Mouse (Mus musculus) Patski (cell line): ENCODE measurements around the gene Hoxd8. TPM values are rescaled to one million over a fixed set of nuclear protein-coding genes. Genes with fewer than 3 reads are reported as not detected.
A peak's percentile ranks its signal among the peaks of the same experiment; 100 is the strongest.

Experiments used
- ATAC-seq: fragments of 100-300 bp; one replicate; pipeline ENCODE4 v1.8.0; 2021
- CTCF ChIA-PET: fragments of 350-600 bp; sonication (Branson Sonifier 250); formaldehyde crosslinking; loops from one replicate; lab custom pipeline; 2022; ENCODE audit warnings: inconsistent platforms; lab: Charles Lee
- POLR2A ChIA-PET: fragments of 350-600 bp; sonication (Branson Sonifier 250); formaldehyde crosslinking; loops from one replicate; lab custom pipeline; 2022; ENCODE audit warnings: antibody characterized with exemption, inconsistent platforms; lab: Charles Lee
- DNase-seq: peaks from one replicate; pipeline ENCODE4 v3.0.0-alpha.2; 2011; ENCODE audit warnings: low read depth, low spot score
- H3K27me3 ChIP-seq: fragments of 371-371 bp; one replicate; pipeline ENCODE4 v1.5.1; 2021
- CTCF ChIP-seq: fragments of 100-300 bp; IDR thresholded peaks from one replicate; pipeline ENCODE4 v1.5.1; 2021
- in situ Hi-C: fragments of 300-500 bp; cut with MboI; formaldehyde crosslinking; loops from 3 replicates; pipeline ENCODE4 v1.11.1; 2018; ENCODE audit warnings: low pct_unique_long_range_greater_than_20kb, mixed read lengths
- polyA plus RNA-seq: library from polyadenylated mRNA; unstranded; gene quantifications from one replicate; pipeline ENCODE4 v1.2.3, GENCODE M21; 2021

The Hoxd8 gene
- polyA plus RNA-seq, 1 experiment from 2014 or later = 17.1 TPM

GRCm38 (mm10) chr2:74685059-74685603 lies 19.3 kb upstream of the Hoxd8 start:
- no peak for DNase-seq
- CTCF ChIA-PET = interaction anchor here (1.0 to 2.0 kb wide), 2 partner anchors 8 to 10 kb away, joined by 3 to 6 read pairs; no protein-coding TSS in a partner anchor
- no peak for ATAC-seq
- in situ Hi-C loops = loop anchor here (25.0 kb wide), 1 partner anchor 1077 kb away; no protein-coding TSS in a partner anchor
- H3K27me3 ChIP-seq = peaks cover 69% of the 10 kb centered on the region
- POLR2A ChIA-PET = interaction anchor here (0.6 kb wide), 1 partner anchor 56 kb away, joined by 3 read pairs; no protein-coding TSS in a partner anchor
- no peak for TF ChIP-seq CTCF

- peaks cover 74% of the 10 kb centered on the region for H3K27me3 ChIP-seq
- TF ChIP-seq CTCF = no peak
- in situ Hi-C loops = loop anchor here (25.0 kb wide), 1 partner anchor 1076 kb away; no protein-coding TSS in a partner anchor
- DNase-seq (no peak), ATAC-seq (peak; percentile 62)
- ChIA-PET CTCF (interaction anchor here (0.7 to 2.0 kb wide), 4 partner anchors 9 to 167 kb away, joined by 3 to 6 read pairs (median 4); no protein-coding TSS in a partner anchor), POLR2A (no interaction called here)
Measured at GRCm38 (mm10) chr2:74686301-74686987, 18.0 kb upstream of the Hoxd8 start.

- CTCF ChIA-PET = interaction anchor here (0.7 to 2.0 kb wide), 3 partner anchors 10 to 166 kb away, joined by 3 to 6 read pairs (median 4); no protein-coding TSS in a partner anchor
- in situ Hi-C loops = loop anchor here (25.0 kb wide), 1 partner anchor 1075 kb away; no protein-coding TSS in a partner anchor
- no peak for ATAC-seq
- H3K27me3 ChIP-seq = peaks cover 79% of the 10 kb centered on the region
- DNase-seq = no peak
- POLR2A ChIA-PET = no interaction called here
- no peak for TF ChIP-seq CTCF
Measured at GRCm38 (mm10) chr2:74686988-74687697, 17.3 kb upstream of the Hoxd8 start.

GRCm38 (mm10) chr2:74687698-74688555 lies 16.5 kb upstream of the Hoxd8 start:
- ATAC-seq (no peak), DNase-seq (no peak)
- in situ Hi-C loops = loop anchor here (25.0 kb wide), 1 partner anchor 1074 kb away; no protein-coding TSS in a partner anchor
- no peak for TF ChIP-seq CTCF
- POLR2A ChIA-PET = no interaction called here
- H3K27me3 ChIP-seq = peaks cover 85% of the 10 kb centered on the region
- CTCF ChIA-PET = no interaction called here

GRCm38 (mm10) chr2:74688795-74689573 lies 15.4 kb upstream of the Hoxd8 start:
- ChIA-PET CTCF (no interaction called here), POLR2A (no interaction called here)
- ATAC-seq = no peak
- no peak for TF ChIP-seq CTCF
- no peak for DNase-seq
- in situ Hi-C loops = loop anchor here (25.0 kb wide), 1 partner anchor 1073 kb away; no protein-coding TSS in a partner anchor
- H3K27me3 ChIP-seq = peaks cover 81% of the 10 kb centered on the region

- ChIA-PET POLR2A (interaction anchor here (0.6 kb wide), 1 partner anchor 273 kb away, joined by 7 read pairs; no protein-coding TSS in a partner anchor), CTCF (no interaction called here)
- ATAC-seq = no peak
- peaks cover 82% of the 10 kb centered on the region for H3K27me3 ChIP-seq
- TF ChIP-seq CTCF = no peak
- no peak for DNase-seq
- in situ Hi-C loops = loop anchor here (10.0 to 25.0 kb wide), 2 partner anchors 455 to 1073 kb away; no protein-coding TSS in a partner anchor
Measured at GRCm38 (mm10) chr2:74689574-74690337, 14.7 kb upstream of the Hoxd8 start.

- peaks cover 83% of the 10 kb centered on the region for H3K27me3 ChIP-seq
- DNase-seq (no peak), ATAC-seq (no peak)
- ChIA-PET CTCF (no interaction called here), POLR2A (no interaction called here)
- in situ Hi-C loops = loop anchor here (10.0 to 25.0 kb wide), 2 partner anchors 454 to 1072 kb away; no protein-coding TSS in a partner anchor
- no peak for TF ChIP-seq CTCF
Measured at GRCm38 (mm10) chr2:74690338-74690716, 14.1 kb upstream of the Hoxd8 start.

GRCm38 (mm10) chr2:74691022-74691951 lies 13.1 kb upstream of the Hoxd8 start, which contains the start of gene Hoxd10:
Gene Hoxd10 (plus strand): TSS chr2:74691924.
- ATAC-seq = peak; percentile 29
- DNase-seq = no peak
- ChIA-PET POLR2A (no interaction called here), CTCF (interaction anchor here (1.0 kb wide), 1 partner anchor 10 kb away, joined by 3 read pairs; no protein-coding TSS in a partner anchor)
- in situ Hi-C loops = loop anchor here (10.0 to 25.0 kb wide), 2 partner anchors 454 to 1071 kb away; no protein-coding TSS in a partner anchor
- no peak for TF ChIP-seq CTCF
- peaks cover 77% of the 10 kb centered on the region for H3K27me3 ChIP-seq
